Mouse (Mus musculus) liver, embryonic 14.5 days (tissue): ENCODE results near the gene Fbxo34. TPM values are rescaled to one million over a fixed set of nuclear protein-coding genes. Genes with fewer than 3 reads are reported as not detected.
A peak's percentile ranks its signal among the peaks of the same experiment; 100 is the strongest.

Source experiments
- ATAC-seq: fragments of 200-750 bp; cut with Nextera tagmentation; 2 replicates; pipeline ENCODE4 v1.8.0; 2017; ENCODE audit warnings: moderate number of reproducible peaks, mild to moderate bottlenecking, moderate library complexity; ENCODE audit not compliant: insufficient read depth
- DNase-seq, 3 experiments: peaks; one replicate each; pipeline ENCODE4 v3.0.0-alpha.2; 2012 to 2013; ENCODE audit warnings: low read depth in 3 of 3, low spot score in 3 of 3
- H3K27ac ChIP-seq: fragments of 300-500 bp; sonication (generic); 2 replicates; pipeline ENCODE4 v1.5.1; 2014; ENCODE audit warnings: moderate library complexity, mild to moderate bottlenecking, control low read depth, inconsistent platforms
- H3K27me3 ChIP-seq: fragments of 300-500 bp; sonication (generic); 2 replicates; pipeline ENCODE4 v1.6.1; 2014; ENCODE audit warnings: mild to moderate bottlenecking, low read length, moderate library complexity; ENCODE audit not compliant: control insufficient read depth, insufficient read depth
- H3K36me3 ChIP-seq: fragments of 300-500 bp; sonication (generic); replicated peaks from 2 replicates; pipeline ENCODE4 v1.6.1; 2014; ENCODE audit warnings: low read depth; ENCODE audit not compliant: control insufficient read depth, insufficient read depth
- H3K4me1 ChIP-seq, 2 experiments: fragments of 200-500 bp in 1 of 2; fragments of 300-500 bp in 1 of 2; sonication (generic) in 1 of 2; replicated peaks; 2 replicates each; pipeline ENCODE4 v1.6.1; 2012 to 2014; ENCODE audit warnings: antibody characterized with exemption in 1 of 2, inconsistent platforms in 1 of 2, low read length in 1 of 2; ENCODE audit not compliant: control insufficient read depth in 2 of 2, insufficient read depth in 2 of 2
- H3K4me2 ChIP-seq: fragments of 300-500 bp; sonication (generic); 2 replicates; pipeline ENCODE4 v1.6.1; 2014; ENCODE audit warnings: low read depth, mild to moderate bottlenecking, control low read depth, moderate library complexity
- H3K4me3 ChIP-seq, 2 experiments: fragments of 200-500 bp in 1 of 2; fragments of 300-500 bp in 1 of 2; sonication (generic) in 1 of 2; 2 replicates each; pipeline ENCODE4 v1.5.1; 2012 to 2014; ENCODE audit warnings: low read depth in 2 of 2, low read length in 2 of 2, mild to moderate bottlenecking in 2 of 2, control low read depth in 1 of 2, inconsistent platforms in 1 of 2, moderate library complexity in 1 of 2; ENCODE audit not compliant: insufficient read depth in 1 of 2
- H3K9ac ChIP-seq: fragments of 300-500 bp; sonication (generic); replicated peaks from 2 replicates; pipeline ENCODE4 v1.6.1; 2014; ENCODE audit warnings: mild to moderate bottlenecking, control low read depth, moderate library complexity
- H3K9me3 ChIP-seq: fragments of 300-500 bp; sonication (generic); 2 replicates; pipeline ENCODE4 v1.6.1; 2016; ENCODE audit warnings: low read length, mixed read lengths; ENCODE audit not compliant: control insufficient read depth
- CTCF ChIP-seq: IDR thresholded peaks from 2 replicates; pipeline ENCODE4 v1.5.1; 2016; ENCODE audit warnings: antibody characterized with exemption, low read depth, control low read depth
- EP300 ChIP-seq: IDR thresholded peaks from 2 replicates; pipeline ENCODE4 v1.6.1; 2016; ENCODE audit warnings: antibody characterized with exemption, low read depth
- WGBS: fragments of 180-500 bp; shearing (Covaris S2); extraction: QIAGEN DNeasy Blood & Tissue Kit; methylation state at CpG from one replicate; pipeline ENCODE4 v1.1.7; 2014; ENCODE audit not compliant: insufficient replicate concordance; 5-methylcytosine and 5-hydroxymethylcytosine counted together
- polyA plus RNA-seq, 2 experiments: library from polyadenylated mRNA; depleted of rRNA in 1 of 2; stranded (reverse) in 1 of 2; unstranded in 1 of 2; fragments of >200 nt; fragmentation: Nextera tagmentation in 1 of 2; extraction: Ambion mirVana in 1 of 2; gene quantifications; 2 replicates each; pipeline versions ENCODE4 v1.2.1 to v1.2.3; 2012 to 2014

Gene Fbxo34
- polyA plus RNA-seq, 2 experiments = 24.4 to 33.4 TPM

DNA sequence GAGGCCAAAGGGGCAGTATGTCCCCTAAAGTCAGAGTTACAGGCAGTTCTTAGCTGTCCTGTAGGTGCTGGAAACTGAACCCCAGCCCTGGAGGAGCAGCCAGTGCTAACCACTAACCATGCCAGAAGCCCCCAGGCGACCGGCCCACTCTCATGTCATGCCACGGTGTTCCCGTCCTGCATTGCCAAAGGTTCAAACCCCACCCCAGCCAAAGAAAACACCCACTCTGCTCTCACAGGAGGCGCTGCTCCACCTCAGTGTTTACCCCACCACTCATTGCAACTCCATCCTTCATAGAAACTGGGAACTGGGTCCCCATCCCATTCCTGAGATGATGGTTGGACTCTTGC lies 83.9 kb downstream of the Fbxo34 start:
- H3K4me2 ChIP-seq = peak overlapping the region; percentile 29

GRCm38 (mm10) chr14:47535096-47535495 lies 84.9 kb downstream of the Fbxo34 start:
- DNase-seq = no peak
- 83% methylated on average over 1 of the region's 1 CpGs for WGBS
- H3K4me3 ChIP-seq = no peak overlapping the region
- no peaks in the 10 kb centered on the region for H3K9me3 ChIP-seq
- no peak for TF ChIP-seq CTCF
- TF ChIP-seq EP300 = no peak
- H3K27me3 ChIP-seq = no peaks in the 10 kb centered on the region
- H3K4me1 ChIP-seq = peaks cover 24 to 35% of the 10 kb centered on the region in 2 experiments
- no peak overlapping the region for H3K9ac ChIP-seq
- H3K27ac ChIP-seq = peak overlapping the region; percentile 13
- H3K36me3 ChIP-seq = peaks cover 17% of the 10 kb centered on the region
- H3K4me2 ChIP-seq = no peak overlapping the region
- no peak for ATAC-seq

More for the DNA sequence above, 83.9 kb downstream of the Fbxo34 start:
- Histone ChIP-seq H3K36me3 (peaks cover 26% of the 10 kb centered on the region), H3K27ac (peak overlapping the region; percentile 97), H3K4me3 (no peak overlapping the region), H3K27me3 (no peaks in the 10 kb centered on the region), H3K9ac (peak overlapping the region; percentile 35), H3K4me1 (peaks cover 24 to 36% of the 10 kb centered on the region in 2 experiments), H3K9me3 (no peaks in the 10 kb centered on the region)
- ATAC-seq = no peak
- DNase-seq = no peak
- TF ChIP-seq CTCF (no peak), EP300 (no peak)
- WGBS = 73% methylated on average over 5 of the region's 5 CpGs

DNA sequence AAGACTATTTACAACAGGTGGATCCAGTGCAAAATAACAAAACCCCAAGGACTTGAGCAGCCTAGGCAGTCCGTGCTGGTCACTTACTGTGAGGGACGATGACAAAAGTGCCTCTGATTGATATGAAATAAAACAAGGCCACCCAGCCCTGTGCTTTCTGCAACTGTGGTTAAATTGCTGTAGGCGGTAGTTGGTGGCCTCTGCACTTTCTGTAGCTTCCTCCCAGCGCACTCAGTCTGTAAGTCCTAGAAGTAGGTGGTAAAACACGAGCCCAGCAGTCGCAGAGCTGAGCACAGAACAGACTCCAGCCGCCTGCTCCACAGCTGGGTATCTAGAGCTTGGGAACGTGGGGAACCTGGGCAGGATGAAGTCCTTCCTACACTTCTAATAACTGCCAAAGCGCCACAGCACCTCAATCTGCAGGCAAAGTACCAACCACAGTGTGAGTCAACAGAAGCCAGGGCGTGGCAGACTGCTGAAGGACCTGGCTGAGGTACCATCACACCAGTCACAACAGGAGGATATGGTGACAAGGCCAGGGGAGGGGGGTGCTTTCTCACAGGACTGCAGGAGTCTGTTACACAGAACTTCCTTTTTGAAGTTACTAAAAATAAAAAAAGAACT lies 91.2 kb downstream of the Fbxo34 start:
- TF ChIP-seq EP300 (no peak), CTCF (no peak)
- no peaks in the 10 kb centered on the region for H3K9me3 ChIP-seq
- no peak overlapping the region for H3K27ac ChIP-seq
- no peak overlapping the region for H3K9ac ChIP-seq
- DNase-seq (no peak), ATAC-seq (no peak)
- peaks cover 13 to 21% of the 10 kb centered on the region in 2 experiments for H3K4me1 ChIP-seq
- H3K27me3 ChIP-seq = no peaks in the 10 kb centered on the region
- no peak overlapping the region for H3K4me3 ChIP-seq
- H3K4me2 ChIP-seq = no peak overlapping the region
- WGBS = 65% methylated on average over 10 of the region's 10 CpGs
- H3K36me3 ChIP-seq = peaks cover 11% of the 10 kb centered on the region

- no peaks in the 10 kb centered on the region for H3K27me3 ChIP-seq
- H3K9ac ChIP-seq = no peak overlapping the region
- ATAC-seq (no peak), DNase-seq (no peak)
- peaks cover 13 to 21% of the 10 kb centered on the region in 2 experiments for H3K4me1 ChIP-seq
- H3K9me3 ChIP-seq = no peaks in the 10 kb centered on the region
- peaks cover 19% of the 10 kb centered on the region for H3K36me3 ChIP-seq
- no peak for TF ChIP-seq CTCF
- TF ChIP-seq EP300 = no peak
- no peak overlapping the region for H3K27ac ChIP-seq
- WGBS = 81% methylated on average over 3 of the region's 3 CpGs
- no peak overlapping the region for H3K4me3 ChIP-seq
- no peak overlapping the region for H3K4me2 ChIP-seq
These were observed 92.1 kb downstream of the Fbxo34 start for GRCm38 (mm10) chr14:47542283-47542682.

DNA sequence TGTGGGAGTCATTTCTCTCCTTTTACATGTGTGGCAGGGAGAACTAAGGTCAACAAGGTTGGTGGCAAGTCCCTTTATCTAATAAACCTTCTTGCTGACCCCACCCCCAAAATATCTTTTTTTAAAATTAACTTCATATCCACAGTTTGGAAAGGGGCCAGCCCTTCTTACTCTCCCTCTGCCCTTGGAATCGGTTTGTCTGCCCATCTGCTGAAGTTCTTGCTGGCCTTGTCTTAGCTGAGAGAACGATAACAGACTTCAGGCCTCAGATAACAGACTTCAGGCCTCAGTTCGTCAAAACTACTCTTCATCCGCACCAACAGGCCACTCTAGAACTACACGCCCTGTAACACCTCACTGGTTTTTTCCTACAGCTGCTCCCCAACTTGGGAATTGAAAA lies 94.1 kb downstream of the Fbxo34 start:
- H3K27me3 ChIP-seq = no peaks in the 10 kb centered on the region
- TF ChIP-seq EP300 (peak; percentile 65), CTCF (0 out of 2 replicates have a peak, but pooled peaks have one; percentile 7)
- no peaks in the 10 kb centered on the region for H3K9me3 ChIP-seq
- DNase-seq (no peak), ATAC-seq (peak; percentile 77)
- peaks cover 19% of the 10 kb centered on the region for H3K36me3 ChIP-seq
- WGBS = 16% methylated on average over 5 of the region's 5 CpGs
- peaks cover 13 to 21% of the 10 kb centered on the region in 2 experiments for H3K4me1 ChIP-seq
- peak overlapping the region; percentile 48 for H3K4me2 ChIP-seq
- peak overlapping the region; percentile 12; the same call in 1 of the 2 replicates for H3K9ac ChIP-seq
- peak overlapping the region; percentile 67 for H3K27ac ChIP-seq
- no peak overlapping the region for H3K4me3 ChIP-seq
